Mouse (Mus musculus): Measurements from ENCODE around the gene Gstp3. TPM values are rescaled to one million over a fixed set of nuclear protein-coding genes. Genes with fewer than 3 reads are reported as not detected.
"Not testable (repeated sequence)": the region's sequence is repeated elsewhere in the genome, so short reads cannot be mapped to it uniquely, and the experiment has no call there.

Gene Gstp3
- polyA plus RNA-seq, 1 experiment from 2014 or later, result 0.80 TPM

- 88% methylated on average over 6 of the region's 6 CpGs for WGBS
- Histone ChIP-seq H3K27me3 (ENCODE audit: control insufficient read depth, insufficient read depth, low read length) (no peaks in the 10 kb centered on the region), H3K36me3 (ENCODE audit: control insufficient read depth, insufficient read depth) (no peaks in the 10 kb centered on the region), H3K27ac (ENCODE audit: low read length) (no peak overlapping the region), H3K4me1 (ENCODE audit: control insufficient read depth, insufficient read depth, low read length) (no peaks in the 10 kb centered on the region), H3K9ac (ENCODE audit: low read length) (no peak overlapping the region), H3K4me2 (ENCODE audit: low read depth, low read length) (no peak overlapping the region), H3K4me3 (ENCODE audit: low read length) (no peak overlapping the region), H3K9me3 (replicated peaks; ENCODE audit: control insufficient read depth, low read length) (no peaks in the 10 kb centered on the region)
- ATAC-seq (replicated peaks; ENCODE audit: extremely low read depth, insufficient read depth, low FRiP score), result no peak
Observed at GRCm38 (mm10) chr19:4071406-4071805, 12.0 kb upstream of the Gstp3 start.

- Histone ChIP-seq H3K9ac (ENCODE audit: low read length) (no peak overlapping the region), H3K4me2 (ENCODE audit: low read depth, low read length) (no peak overlapping the region), H3K4me3 (ENCODE audit: low read length) (no peak overlapping the region), H3K27me3 (ENCODE audit: control insufficient read depth, insufficient read depth, low read length) (no peaks in the 10 kb centered on the region), H3K27ac (ENCODE audit: low read length) (no peak overlapping the region), H3K9me3 (replicated peaks; ENCODE audit: control insufficient read depth, low read length) (no peaks in the 10 kb centered on the region), H3K4me1 (ENCODE audit: control insufficient read depth, insufficient read depth, low read length) (no peaks in the 10 kb centered on the region), H3K36me3 (ENCODE audit: control insufficient read depth, insufficient read depth) (no peaks in the 10 kb centered on the region)
- WGBS, result 76% methylated on average over 8 of the region's 8 CpGs
- no peak for ATAC-seq (replicated peaks; ENCODE audit: extremely low read depth, insufficient read depth, low FRiP score)
Observed at GRCm38 (mm10) chr19:4070756-4071155, 11.4 kb upstream of the Gstp3 start.

GRCm38 (mm10) chr19:4070311-4070710, 10.9 kb upstream of the Gstp3 start:
- no peaks in the 10 kb centered on the region for H3K4me1 ChIP-seq (ENCODE audit: control insufficient read depth, insufficient read depth, low read length)
- no peak overlapping the region for H3K4me3 ChIP-seq (ENCODE audit: low read length)
- no peak overlapping the region for H3K9ac ChIP-seq (ENCODE audit: low read length)
- no peak for ATAC-seq (replicated peaks; ENCODE audit: extremely low read depth, insufficient read depth, low FRiP score)
- H3K27ac ChIP-seq (ENCODE audit: low read length), result no peak overlapping the region
- WGBS, result 77% methylated on average over 15 of the region's 15 CpGs
- H3K36me3 ChIP-seq (ENCODE audit: control insufficient read depth, insufficient read depth), result no peaks in the 10 kb centered on the region
- no peaks in the 10 kb centered on the region for H3K27me3 ChIP-seq (ENCODE audit: control insufficient read depth, insufficient read depth, low read length)
- H3K4me2 ChIP-seq (ENCODE audit: low read depth, low read length), result no peak overlapping the region
- no peaks in the 10 kb centered on the region for H3K9me3 ChIP-seq (replicated peaks; ENCODE audit: control insufficient read depth, low read length)

GRCm38 (mm10) chr19:4068717-4069410, 9.5 kb upstream of the Gstp3 start:
- no peak overlapping the region for H3K4me2 ChIP-seq (ENCODE audit: low read depth, low read length)
- H3K27me3 ChIP-seq (ENCODE audit: control insufficient read depth, insufficient read depth, low read length), result no peaks in the 10 kb centered on the region
- no peak overlapping the region for H3K9ac ChIP-seq (ENCODE audit: low read length)
- no peaks in the 10 kb centered on the region for H3K9me3 ChIP-seq (replicated peaks; ENCODE audit: control insufficient read depth, low read length)
- no peak overlapping the region for H3K27ac ChIP-seq (ENCODE audit: low read length)
- no peak overlapping the region for H3K4me3 ChIP-seq (ENCODE audit: low read length)
- no peak for ATAC-seq (replicated peaks; ENCODE audit: extremely low read depth, insufficient read depth, low FRiP score)
- WGBS, result 72% methylated on average over 15 of the region's 15 CpGs
- H3K4me1 ChIP-seq (ENCODE audit: control insufficient read depth, insufficient read depth, low read length), result no peaks in the 10 kb centered on the region
- H3K36me3 ChIP-seq (ENCODE audit: control insufficient read depth, insufficient read depth), result no peaks in the 10 kb centered on the region

- H3K27ac ChIP-seq (ENCODE audit: low read length); H3K4me1 ChIP-seq (ENCODE audit: control insufficient read depth, insufficient read depth, low read length); H3K9ac ChIP-seq (ENCODE audit: low read length); H3K27me3 ChIP-seq (ENCODE audit: control insufficient read depth, insufficient read depth, low read length); H3K4me3 ChIP-seq (ENCODE audit: low read length); H3K9me3 ChIP-seq (replicated peaks; ENCODE audit: control insufficient read depth, low read length); ATAC-seq (replicated peaks; ENCODE audit: extremely low read depth, insufficient read depth, low FRiP score); H3K36me3 ChIP-seq (ENCODE audit: control insufficient read depth, insufficient read depth); H3K4me2 ChIP-seq (ENCODE audit: low read depth, low read length): not testable (repeated sequence)
- WGBS, result 91% methylated on average over 2 of the region's 2 CpGs
Observed at GRCm38 (mm10) chr19:4068242-4068641, 8.9 kb upstream of the Gstp3 start.

GRCm38 (mm10) chr19:4066877-4067276, 7.5 kb upstream of the Gstp3 start:
- no peaks in the 10 kb centered on the region for H3K4me1 ChIP-seq (ENCODE audit: control insufficient read depth, insufficient read depth, low read length)
- ATAC-seq (replicated peaks; ENCODE audit: extremely low read depth, insufficient read depth, low FRiP score), result no peak
- no peaks in the 10 kb centered on the region for H3K9me3 ChIP-seq (replicated peaks; ENCODE audit: control insufficient read depth, low read length)
- H3K27ac ChIP-seq (ENCODE audit: low read length), result no peak overlapping the region
- H3K9ac ChIP-seq (ENCODE audit: low read length), result no peak overlapping the region
- no peaks in the 10 kb centered on the region for H3K36me3 ChIP-seq (ENCODE audit: control insufficient read depth, insufficient read depth)
- no peak overlapping the region for H3K4me2 ChIP-seq (ENCODE audit: low read depth, low read length)
- H3K4me3 ChIP-seq (ENCODE audit: low read length), result no peak overlapping the region
- H3K27me3 ChIP-seq (ENCODE audit: control insufficient read depth, insufficient read depth, low read length), result no peaks in the 10 kb centered on the region

GRCm38 (mm10) chr19:4066280-4066679, 6.9 kb upstream of the Gstp3 start:
- Histone ChIP-seq H3K27me3 (ENCODE audit: control insufficient read depth, insufficient read depth, low read length) (no peaks in the 10 kb centered on the region), H3K4me2 (ENCODE audit: low read depth, low read length) (no peak overlapping the region), H3K9me3 (replicated peaks; ENCODE audit: control insufficient read depth, low read length) (no peaks in the 10 kb centered on the region), H3K36me3 (ENCODE audit: control insufficient read depth, insufficient read depth) (no peaks in the 10 kb centered on the region), H3K4me3 (ENCODE audit: low read length) (no peak overlapping the region), H3K9ac (ENCODE audit: low read length) (no peak overlapping the region), H3K4me1 (ENCODE audit: control insufficient read depth, insufficient read depth, low read length) (no peaks in the 10 kb centered on the region), H3K27ac (ENCODE audit: low read length) (no peak overlapping the region)
- 80% methylated on average over 6 of the region's 6 CpGs for WGBS
- ATAC-seq (replicated peaks; ENCODE audit: extremely low read depth, insufficient read depth, low FRiP score), result no peak

- H3K27ac ChIP-seq (ENCODE audit: low read length); H3K9me3 ChIP-seq (replicated peaks; ENCODE audit: control insufficient read depth, low read length); H3K4me1 ChIP-seq (ENCODE audit: control insufficient read depth, insufficient read depth, low read length); H3K9ac ChIP-seq (ENCODE audit: low read length); H3K27me3 ChIP-seq (ENCODE audit: control insufficient read depth, insufficient read depth, low read length); H3K4me3 ChIP-seq (ENCODE audit: low read length); H3K36me3 ChIP-seq (ENCODE audit: control insufficient read depth, insufficient read depth); ATAC-seq (replicated peaks; ENCODE audit: extremely low read depth, insufficient read depth, low FRiP score): not testable (repeated sequence)
- WGBS, result no CpG with 5 or more reads among the region's 11 CpGs
- H3K4me2 ChIP-seq (ENCODE audit: low read depth, low read length), result peak overlapping the region; percentile 38; the same call in 1 of the 2 replicates
Observed at GRCm38 (mm10) chr19:4064501-4064900, 5.1 kb upstream of the Gstp3 start.

GRCm38 (mm10) chr19:4063357-4063756, 4.0 kb upstream of the Gstp3 start:
- not testable (repeated sequence) for H3K4me3 ChIP-seq (ENCODE audit: low read length); ATAC-seq (replicated peaks; ENCODE audit: extremely low read depth, insufficient read depth, low FRiP score); H3K27me3 ChIP-seq (ENCODE audit: control insufficient read depth, insufficient read depth, low read length); H3K9me3 ChIP-seq (replicated peaks; ENCODE audit: control insufficient read depth, low read length); H3K27ac ChIP-seq (ENCODE audit: low read length); H3K4me2 ChIP-seq (ENCODE audit: low read depth, low read length); H3K36me3 ChIP-seq (ENCODE audit: control insufficient read depth, insufficient read depth); H3K4me1 ChIP-seq (ENCODE audit: control insufficient read depth, insufficient read depth, low read length); H3K9ac ChIP-seq (ENCODE audit: low read length)
- 56% methylated on average over 2 of the region's 4 CpGs for WGBS
